Mouse (Mus musculus) ES-E14 (cell line): ENCODE results near the gene Gm436. TPM values are rescaled to one million over a fixed set of nuclear protein-coding genes. Genes with fewer than 3 reads are reported as not detected.

ENCODE experiments used
- DNase-seq: peaks from one replicate; pipeline ENCODE4 v3.0.0-alpha.2; 2013; ENCODE audit warnings: low read depth, low spot score
- H3K27ac ChIP-seq: 2 replicates; pipeline ENCODE4 v1.5.1; 2012; ENCODE audit warnings: low read depth, mild to moderate bottlenecking, low read length, moderate library complexity, mixed read lengths; ENCODE audit not compliant: poor library complexity, insufficient read depth, severe bottlenecking
- H3K36me3 ChIP-seq: 2 replicates; pipeline ENCODE4 v1.6.1; 2012; ENCODE audit warnings: mild to moderate bottlenecking, low read length, moderate library complexity, mixed read lengths; ENCODE audit not compliant: control insufficient read depth, poor library complexity, insufficient read depth, severe bottlenecking
- H3K4me1 ChIP-seq, 2 experiments: fragments of 150-350 bp in 1 of 2; sonication (generic) in 1 of 2; 2 replicates each; pipeline ENCODE4 v1.6.1; 2012; ENCODE audit warnings: low read length in 2 of 2, mild to moderate bottlenecking in 1 of 2, mixed read lengths in 1 of 2; ENCODE audit not compliant: control insufficient read depth in 2 of 2, insufficient read depth in 2 of 2, poor library complexity in 1 of 2
- H3K4me3 ChIP-seq, 2 experiments: fragments of 150-350 bp in 1 of 2; sonication (generic) in 1 of 2; 2 replicates each; pipeline ENCODE4 v1.5.1; 2012; ENCODE audit warnings: low read length in 2 of 2, low read depth in 1 of 2, mild to moderate bottlenecking in 1 of 2, mixed read lengths in 1 of 2; ENCODE audit not compliant: insufficient read depth in 1 of 2, poor library complexity in 1 of 2, severe bottlenecking in 1 of 2
- H3K9ac ChIP-seq: 2 replicates; pipeline ENCODE4 v1.6.1; 2012; ENCODE audit warnings: low read depth, mild to moderate bottlenecking, low read length, mixed read lengths; ENCODE audit not compliant: poor library complexity, insufficient read depth, severe bottlenecking
- H3K9me3 ChIP-seq: fragments of 150-350 bp; sonication (generic); 2 replicates; pipeline ENCODE4 v1.6.1; 2012; ENCODE audit warnings: low read depth, mild to moderate bottlenecking, low read length; ENCODE audit not compliant: control insufficient read depth, insufficient read depth
- CHD2 ChIP-seq: IDR thresholded peaks from 2 replicates; pipeline ENCODE4 v1.6.1; 2014; ENCODE audit warnings: mild to moderate bottlenecking, low read depth, low read length, inconsistent platforms
- HCFC1 ChIP-seq: IDR thresholded peaks from 2 replicates; pipeline ENCODE4 v1.6.1; 2012; ENCODE audit warnings: low read length, inconsistent platforms, borderline replicate concordance; ENCODE audit not compliant: insufficient read depth
- MAFK ChIP-seq: IDR thresholded peaks from 2 replicates; pipeline ENCODE4 v1.6.1; 2014; ENCODE audit warnings: mild to moderate bottlenecking, low read depth, low read length, inconsistent platforms; ENCODE audit not compliant: insufficient read depth
- ZC3H11A ChIP-seq: IDR thresholded peaks from 2 replicates; pipeline ENCODE4 v1.6.1; 2012; ENCODE audit warnings: low read depth, mild to moderate bottlenecking, inconsistent platforms, low read length, borderline replicate concordance
- ZNF384 ChIP-seq: IDR thresholded peaks from 2 replicates; pipeline ENCODE4 v1.6.1; 2012; ENCODE audit warnings: low read depth, low read length, inconsistent platforms
- in situ Hi-C, 2 experiments: fragments of 600-800 bp; cut with MboI; formaldehyde crosslinking; loops; one replicate each; pipeline ENCODE4 v1.15.1; 2025; ENCODE audit warnings: low sequenced_read_pairs in 2 of 2, inconsistent platforms in 1 of 2; ENCODE audit not compliant: unreplicated experiment in 2 of 2
- total RNA-seq: library from RNA; depleted of rRNA; stranded (reverse); fragments of 300-350 nt; gene quantifications from 2 replicates; pipeline ENCODE4 v1.2.3, GENCODE M21; 2012; rRNA removed

Gene Gm436
- total RNA-seq = not detected in 2 replicates

- Histone ChIP-seq H3K27ac (no peak within 1 kb of the TSS), H3K9me3 (no peaks in the 10 kb centered on the region), H3K36me3 (no peaks in the 10 kb centered on the region), H3K4me3 (no peak within 1 kb of the TSS), H3K4me1 (no peaks in the 10 kb centered on the region), H3K9ac (no peak within 1 kb of the TSS)
- TF ChIP-seq ZNF384 = no peak
- no peak for TF ChIP-seq CHD2
- no peak for TF ChIP-seq MAFK
- no peak for TF ChIP-seq HCFC1
- no peak for TF ChIP-seq ZC3H11A
- in situ Hi-C loops = no loop called here
- DNase-seq = no peak
These were observed at the start of gene Gm436 for GRCm38 (mm10) chr4:144686268-144686667. Gene Gm436, minus strand, starts transcription at chr4:144686368.

DNA sequence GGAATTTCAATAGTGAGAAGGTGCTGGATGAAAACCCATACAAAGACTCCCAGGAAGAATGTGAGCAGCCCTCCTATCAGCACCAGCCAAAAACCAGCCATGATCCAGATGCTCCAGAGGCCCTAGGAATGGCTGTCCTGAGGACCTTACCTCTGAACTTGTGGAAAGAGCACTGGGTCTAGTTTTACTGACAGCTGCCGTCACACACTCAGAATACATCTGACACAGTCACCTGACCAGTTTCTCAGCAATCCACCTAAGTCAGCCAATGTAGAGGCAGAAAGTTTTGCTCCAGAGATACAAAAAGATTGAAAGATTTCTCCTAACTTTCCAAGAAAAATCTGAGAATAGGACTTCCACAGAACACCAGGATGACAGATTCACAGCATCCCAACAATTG, 35.1 kb upstream of the Gm436 start, which contains the start of gene Gm13178:
Gene Gm13178 (minus strand): TSS at position 101 of the 400 bp plus-strand sequence.
- no peak within 1 kb of the TSS for H3K27ac ChIP-seq
- no peaks in the 10 kb centered on the region for H3K36me3 ChIP-seq
- no peak within 1 kb of the TSS for H3K4me3 ChIP-seq
- TF ChIP-seq ZNF384 = no peak
- no peak for TF ChIP-seq MAFK
- no peak for TF ChIP-seq ZC3H11A
- no peak for TF ChIP-seq HCFC1
- TF ChIP-seq CHD2 = no peak
- in situ Hi-C loops = no loop called here
- H3K4me1 ChIP-seq = no peaks in the 10 kb centered on the region
- no peaks in the 10 kb centered on the region for H3K9me3 ChIP-seq
- no peak for DNase-seq
- H3K9ac ChIP-seq = no peak within 1 kb of the TSS

GRCm38 (mm10) chr4:144719691-144720090, 33.5 kb upstream of the Gm436 start:
- in situ Hi-C loops = no loop called here
- Histone ChIP-seq H3K9me3 (no peaks in the 10 kb centered on the region), H3K9ac (no peak overlapping the region), H3K4me1 (no peaks in the 10 kb centered on the region), H3K4me3 (no peak overlapping the region), H3K36me3 (no peaks in the 10 kb centered on the region), H3K27ac (no peak overlapping the region)
- TF ChIP-seq MAFK (no peak), ZNF384 (no peak), ZC3H11A (no peak), CHD2 (no peak), HCFC1 (no peak)
- DNase-seq = no peak

GRCm38 (mm10) chr4:144718288-144718687, 32.1 kb upstream of the Gm436 start:
- TF ChIP-seq CHD2 = no peak
- no peak for TF ChIP-seq ZC3H11A
- no peak for TF ChIP-seq HCFC1
- no peak for TF ChIP-seq ZNF384
- TF ChIP-seq MAFK = no peak
- DNase-seq = no peak
- no peak overlapping the region for H3K4me3 ChIP-seq
- in situ Hi-C loops = no loop called here
- no peaks in the 10 kb centered on the region for H3K4me1 ChIP-seq
- no peak overlapping the region for H3K27ac ChIP-seq
- H3K9me3 ChIP-seq = no peaks in the 10 kb centered on the region
- H3K9ac ChIP-seq = no peak overlapping the region
- H3K36me3 ChIP-seq = no peaks in the 10 kb centered on the region

- no peak overlapping the region for H3K27ac ChIP-seq
- no peak for DNase-seq
- no peaks in the 10 kb centered on the region for H3K36me3 ChIP-seq
- no peaks in the 10 kb centered on the region for H3K4me1 ChIP-seq
- no peak overlapping the region for H3K4me3 ChIP-seq
- H3K9me3 ChIP-seq = no peaks in the 10 kb centered on the region
- no peak for TF ChIP-seq CHD2
- TF ChIP-seq HCFC1 = no peak
- in situ Hi-C loops = no loop called here
- H3K9ac ChIP-seq = no peak overlapping the region
These were observed 47.9 kb downstream of the Gm436 start for GRCm38 (mm10) chr4:144638263-144638662.

Other genes with a start within 250 kb of the Gm436 start
- not detected in 2 replicates for gene 1700012P22Rik, start 247.6 kb downstream of the Gm436 start, total RNA-seq
- gene Gm9944, start 233.1 kb downstream of the Gm436 start, total RNA-seq = not detected in 2 replicates
- not detected in 2 replicates for gene Aadacl3, start 222.6 kb downstream of the Gm436 start, total RNA-seq
- not detected in 2 replicates for gene 9430007A20Rik, start 166.5 kb downstream of the Gm436 start, total RNA-seq
- gene Gm13124, start 121.2 kb downstream of the Gm436 start, total RNA-seq = 0.22 and 0.37 TPM in 2 replicates
- gene Aadacl4, start 72.7 kb downstream of the Gm436 start, total RNA-seq = not detected in 2 replicates
- gene Gm13178, start 35.0 kb upstream of the Gm436 start, total RNA-seq = not detected in 2 replicates
- gene Gm438, start 100.2 kb upstream of the Gm436 start, total RNA-seq = not detected in 2 replicates
- gene Dhrs3, start 206.5 kb upstream of the Gm436 start, total RNA-seq = 3.8 and 5.3 TPM in 2 replicates